Mouse (Mus musculus): ENCODE results near the gene Pagr1a. TPM values are rescaled to one million over a fixed set of nuclear protein-coding genes. Genes with fewer than 3 reads are reported as not detected.

Pagr1a gene
- polyA plus RNA-seq, 1 experiment, result 1.6 TPM

DNA sequence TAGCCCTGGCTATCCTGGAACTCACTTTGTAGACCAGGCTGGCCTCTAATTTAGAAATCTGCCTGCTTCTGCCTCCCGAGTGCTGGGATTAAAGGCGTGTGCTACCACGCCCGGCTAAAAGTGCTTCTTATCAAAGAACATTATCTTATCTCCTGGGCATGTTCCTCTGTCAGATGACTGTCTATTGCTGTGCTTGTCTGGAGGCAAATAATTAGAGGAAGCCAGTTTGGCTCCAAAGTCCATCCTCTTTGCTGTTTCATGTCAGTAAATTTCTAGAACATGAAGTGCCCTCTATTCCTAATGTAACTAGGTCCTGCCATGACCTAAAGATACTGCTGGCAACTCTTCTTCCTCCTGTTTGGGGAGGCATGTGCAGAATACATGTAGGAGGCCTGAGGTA lies 35.1 kb downstream of the Pagr1a start:
- Histone ChIP-seq H3K27me3 (ENCODE audit: control insufficient read depth, insufficient read depth, low read length) (no peaks in the 10 kb centered on the region), H3K27ac (ENCODE audit: insufficient read depth, low read depth, low read length) (peak overlapping the region; percentile 86), H3K4me1 (ENCODE audit: control insufficient read depth, insufficient read depth, insufficient read length, low read length) (peaks cover 37% of the 10 kb centered on the region), H3K4me3 (ENCODE audit: low read depth, low read length) (no peak overlapping the region), H3K36me3 (ENCODE audit: control insufficient read depth, insufficient read depth, low read length) (peaks cover 40% of the 10 kb centered on the region)
- 27% methylated on average over 4 of the region's 4 CpGs for WGBS
- TF ChIP-seq POLR2A (IDR thresholded peaks at IDR 0.05; ENCODE audit: low read depth, low read length), result no peak
- no peak for TF ChIP-seq CTCF (IDR thresholded peaks at IDR 0.05; ENCODE audit: extremely low read depth, insufficient read length, insufficient replicate concordance, low read depth, low read length)

- no peak for TF ChIP-seq CTCF (IDR thresholded peaks at IDR 0.05; ENCODE audit: extremely low read depth, insufficient read length, insufficient replicate concordance, low read depth, low read length)
- no peak for TF ChIP-seq POLR2A (IDR thresholded peaks at IDR 0.05; ENCODE audit: low read depth, low read length)
- Histone ChIP-seq H3K27ac (ENCODE audit: insufficient read depth, low read depth, low read length) (peak overlapping the region; percentile 19; the same call in 1 of the 2 replicates), H3K27me3 (ENCODE audit: control insufficient read depth, insufficient read depth, low read length) (no peaks in the 10 kb centered on the region), H3K4me3 (ENCODE audit: low read depth, low read length) (no peak overlapping the region), H3K36me3 (ENCODE audit: control insufficient read depth, insufficient read depth, low read length) (peaks cover 35% of the 10 kb centered on the region), H3K4me1 (ENCODE audit: control insufficient read depth, insufficient read depth, insufficient read length, low read length) (peaks cover 37% of the 10 kb centered on the region)
- 74% methylated on average over 2 of the region's 2 CpGs for WGBS
Measured at GRCm38 (mm10) chr7:126981601-126982000, 35.6 kb downstream of the Pagr1a start.

GRCm38 (mm10) chr7:126978841-126979240 lies 38.3 kb downstream of the Pagr1a start:
- Histone ChIP-seq H3K27me3 (ENCODE audit: control insufficient read depth, insufficient read depth, low read length) (no peaks in the 10 kb centered on the region), H3K4me1 (ENCODE audit: control insufficient read depth, insufficient read depth, insufficient read length, low read length) (peaks cover 38% of the 10 kb centered on the region), H3K36me3 (ENCODE audit: control insufficient read depth, insufficient read depth, low read length) (peaks cover 30% of the 10 kb centered on the region), H3K27ac (ENCODE audit: insufficient read depth, low read depth, low read length) (no peak overlapping the region), H3K4me3 (ENCODE audit: low read depth, low read length) (no peak overlapping the region)
- 82% methylated on average over 6 of the region's 6 CpGs for WGBS
- TF ChIP-seq CTCF (IDR thresholded peaks at IDR 0.05; ENCODE audit: extremely low read depth, insufficient read length, insufficient replicate concordance, low read depth, low read length) (no peak), POLR2A (IDR thresholded peaks at IDR 0.05; ENCODE audit: low read depth, low read length) (no peak)

- H3K27me3 ChIP-seq (ENCODE audit: control insufficient read depth, insufficient read depth, low read length), result no peaks in the 10 kb centered on the region
- peaks cover 30% of the 10 kb centered on the region for H3K36me3 ChIP-seq (ENCODE audit: control insufficient read depth, insufficient read depth, low read length)
- 6% methylated on average over 14 of the region's 14 CpGs for WGBS
- H3K27ac ChIP-seq (ENCODE audit: insufficient read depth, low read depth, low read length), result peak overlapping the region; percentile 97
- no peak for TF ChIP-seq CTCF (IDR thresholded peaks at IDR 0.05; ENCODE audit: extremely low read depth, insufficient read length, insufficient replicate concordance, low read depth, low read length)
- no peak for TF ChIP-seq POLR2A (IDR thresholded peaks at IDR 0.05; ENCODE audit: low read depth, low read length)
- H3K4me1 ChIP-seq (ENCODE audit: control insufficient read depth, insufficient read depth, insufficient read length, low read length), result peaks cover 24% of the 10 kb centered on the region
- peak overlapping the region; percentile 90 for H3K4me3 ChIP-seq (ENCODE audit: low read depth, low read length)
Measured at GRCm38 (mm10) chr7:126976878-126977459, 40.2 kb downstream of the Pagr1a start.

DNA sequence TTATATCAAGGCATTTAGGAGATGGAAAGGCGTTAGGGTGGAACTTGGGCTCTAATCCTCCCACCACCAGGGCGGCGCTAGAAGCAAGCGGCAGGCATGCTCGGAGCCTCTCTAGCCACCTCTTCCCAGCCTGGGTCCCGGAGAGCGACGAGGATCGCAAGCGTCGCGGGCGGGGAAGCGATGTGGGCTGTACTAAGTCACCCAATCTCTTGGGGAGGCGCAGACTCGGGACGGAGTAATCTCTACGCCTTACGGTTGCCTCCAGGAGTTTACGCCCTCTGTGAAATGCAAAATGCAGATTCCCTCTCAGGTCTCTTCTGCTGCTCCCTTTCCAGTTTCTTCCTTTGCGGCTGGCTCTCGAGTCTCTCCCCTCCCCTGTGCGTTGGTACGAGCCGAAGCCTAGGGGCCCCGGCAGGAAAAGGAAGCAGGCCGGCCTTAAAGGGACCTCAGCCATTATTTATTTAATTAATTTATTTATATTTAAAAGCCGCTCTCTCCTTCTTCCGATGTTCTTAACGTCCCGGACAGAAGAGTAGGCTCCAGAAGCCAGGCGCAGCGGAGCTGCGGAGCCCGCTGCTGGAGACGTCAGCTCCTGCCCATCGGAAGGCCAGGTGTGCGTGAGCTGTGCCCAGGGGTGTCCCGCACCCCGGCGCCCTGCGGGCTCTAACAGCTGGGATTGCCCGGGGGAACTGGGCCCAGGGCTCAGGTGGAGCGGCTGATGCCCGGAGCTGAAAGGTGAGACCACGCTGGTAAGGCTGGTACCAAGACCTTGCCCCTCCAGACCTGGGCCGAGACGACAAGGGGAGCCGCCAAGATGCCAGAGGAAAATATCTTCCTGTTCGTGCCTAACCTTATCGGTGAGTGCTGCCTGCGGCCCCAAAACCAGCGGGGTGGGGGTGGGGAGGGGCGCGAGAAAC lies 40.9 kb downstream of the Pagr1a start, which contains the start of gene Cdiptos:
Cdiptos (minus strand) TSS at position 149 of the 917 bp plus-strand sequence.
- Histone ChIP-seq H3K4me1 (ENCODE audit: control insufficient read depth, insufficient read depth, insufficient read length, low read length) (peaks cover 18% of the 10 kb centered on the region), H3K36me3 (ENCODE audit: control insufficient read depth, insufficient read depth, low read length) (peaks cover 29% of the 10 kb centered on the region), H3K27ac (ENCODE audit: insufficient read depth, low read depth, low read length) (peak within 1 kb of the TSS; percentile 99), H3K4me3 (ENCODE audit: low read depth, low read length) (peak within 1 kb of the TSS; percentile 90), H3K27me3 (ENCODE audit: control insufficient read depth, insufficient read depth, low read length) (no peaks in the 10 kb centered on the region)
- WGBS, result under 1% methylated on average over 55 of the region's 55 CpGs
- peak; percentile 25; the same call in 1 of the 2 replicates for TF ChIP-seq POLR2A (IDR thresholded peaks at IDR 0.05; ENCODE audit: low read depth, low read length)
- TF ChIP-seq CTCF (IDR thresholded peaks at IDR 0.05; ENCODE audit: extremely low read depth, insufficient read length, insufficient replicate concordance, low read depth, low read length), result peak; percentile 90

GRCm38 (mm10) chr7:126975893-126975949 lies 41.4 kb downstream of the Pagr1a start, which contains the start of gene Cdipt:
Gene Cdipt, plus strand, starts transcription at chr7:126975914.
- Histone ChIP-seq H3K27ac (ENCODE audit: insufficient read depth, low read depth, low read length) (peak within 1 kb of the TSS; percentile 99), H3K4me3 (ENCODE audit: low read depth, low read length) (peak within 1 kb of the TSS; percentile 90), H3K36me3 (ENCODE audit: control insufficient read depth, insufficient read depth, low read length) (peaks cover 26% of the 10 kb centered on the region), H3K4me1 (ENCODE audit: control insufficient read depth, insufficient read depth, insufficient read length, low read length) (peaks cover 16% of the 10 kb centered on the region), H3K27me3 (ENCODE audit: control insufficient read depth, insufficient read depth, low read length) (no peaks in the 10 kb centered on the region)
- no peak for TF ChIP-seq CTCF (IDR thresholded peaks at IDR 0.05; ENCODE audit: extremely low read depth, insufficient read length, insufficient replicate concordance, low read depth, low read length)
- WGBS, result 0% methylated on average over 1 of the region's 1 CpGs

- peak overlapping the region; percentile 48; the same call in 1 of the 2 replicates for H3K27ac ChIP-seq (ENCODE audit: insufficient read depth, low read depth, low read length)
- 5% methylated on average over 8 of the region's 8 CpGs for WGBS
- TF ChIP-seq POLR2A (IDR thresholded peaks at IDR 0.05; ENCODE audit: low read depth, low read length) (no peak), CTCF (IDR thresholded peaks at IDR 0.05; ENCODE audit: extremely low read depth, insufficient read length, insufficient replicate concordance, low read depth, low read length) (no peak)
Measured at GRCm38 (mm10) chr7:126975493-126975892, 41.7 kb downstream of the Pagr1a start.

More at GRCm38 (mm10) chr7:126975493-126975892, 41.7 kb downstream of the Pagr1a start:
- H3K4me3 ChIP-seq (ENCODE audit: low read depth, low read length), result peak overlapping the region; percentile 90
- H3K36me3 ChIP-seq (ENCODE audit: control insufficient read depth, insufficient read depth, low read length), result peaks cover 26% of the 10 kb centered on the region
- H3K27me3 ChIP-seq (ENCODE audit: control insufficient read depth, insufficient read depth, low read length), result no peaks in the 10 kb centered on the region
- H3K4me1 ChIP-seq (ENCODE audit: control insufficient read depth, insufficient read depth, insufficient read length, low read length), result peaks cover 16% of the 10 kb centered on the region

All from small intestine, adult 2 months (tissue).